Mouse (Mus musculus) thymus, postnatal 10 days (tissue): ENCODE data around the gene Sdad1.

Experiments used
- DNase-seq, 2 experiments: peaks; one replicate each; pipeline ENCODE4 v3.0.0; 2021; ENCODE audit warnings: low spot score in 2 of 2

Gene Sdad1

DNA sequence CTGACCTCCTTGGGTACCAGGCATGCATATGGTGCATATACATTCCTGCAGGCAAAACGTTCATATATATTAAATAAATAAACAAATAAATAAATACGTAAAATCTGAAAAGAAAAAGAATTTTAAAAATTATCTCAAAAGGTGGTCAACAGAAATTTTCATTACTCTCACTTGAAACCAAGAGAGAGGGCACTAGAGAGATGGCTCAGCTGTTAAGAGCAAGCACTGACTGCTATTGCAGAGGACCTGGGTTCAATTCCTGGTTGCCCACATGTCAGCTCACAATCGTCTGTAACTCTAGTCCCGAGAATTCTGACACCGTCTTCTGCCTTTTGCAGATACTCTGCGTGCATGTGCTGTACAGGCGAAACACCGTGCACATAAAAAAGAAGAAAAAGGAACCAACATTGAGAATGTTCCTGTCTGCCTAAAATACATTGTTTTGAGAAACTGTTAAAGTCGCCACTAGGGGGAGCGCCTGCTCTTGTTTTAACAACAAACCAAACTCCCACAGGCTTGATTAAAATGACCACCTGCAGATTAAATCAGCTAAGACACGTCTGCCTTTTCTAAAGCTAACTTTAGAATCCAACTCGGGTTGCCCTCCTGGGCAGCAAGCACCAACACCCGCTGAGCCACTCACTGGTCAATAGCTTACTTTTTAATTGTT lies 1.9 kb upstream of the Sdad1 start:
- peak; percentile 65 to 85 for DNase-seq

DNA sequence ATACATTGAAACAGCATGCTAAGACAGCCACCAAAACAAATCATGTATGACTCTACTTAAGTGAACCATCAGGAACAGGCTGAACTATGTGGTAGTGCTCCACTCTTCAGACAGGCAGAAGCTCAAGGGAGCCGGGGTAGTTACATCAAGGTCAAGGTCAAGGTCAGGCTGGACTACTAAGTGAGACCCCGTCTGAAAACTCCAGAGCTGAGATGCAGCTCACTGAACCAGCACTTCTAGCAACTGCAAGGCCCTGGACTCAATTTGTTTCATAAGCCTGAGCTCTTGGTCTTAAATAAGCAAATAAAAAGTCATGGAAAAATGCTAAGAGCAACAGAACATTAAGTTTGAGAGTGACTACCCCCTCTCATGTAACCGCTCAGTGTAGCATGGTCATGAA lies 6.0 kb downstream of the Sdad1 start:
- no peak for DNase-seq

DNA sequence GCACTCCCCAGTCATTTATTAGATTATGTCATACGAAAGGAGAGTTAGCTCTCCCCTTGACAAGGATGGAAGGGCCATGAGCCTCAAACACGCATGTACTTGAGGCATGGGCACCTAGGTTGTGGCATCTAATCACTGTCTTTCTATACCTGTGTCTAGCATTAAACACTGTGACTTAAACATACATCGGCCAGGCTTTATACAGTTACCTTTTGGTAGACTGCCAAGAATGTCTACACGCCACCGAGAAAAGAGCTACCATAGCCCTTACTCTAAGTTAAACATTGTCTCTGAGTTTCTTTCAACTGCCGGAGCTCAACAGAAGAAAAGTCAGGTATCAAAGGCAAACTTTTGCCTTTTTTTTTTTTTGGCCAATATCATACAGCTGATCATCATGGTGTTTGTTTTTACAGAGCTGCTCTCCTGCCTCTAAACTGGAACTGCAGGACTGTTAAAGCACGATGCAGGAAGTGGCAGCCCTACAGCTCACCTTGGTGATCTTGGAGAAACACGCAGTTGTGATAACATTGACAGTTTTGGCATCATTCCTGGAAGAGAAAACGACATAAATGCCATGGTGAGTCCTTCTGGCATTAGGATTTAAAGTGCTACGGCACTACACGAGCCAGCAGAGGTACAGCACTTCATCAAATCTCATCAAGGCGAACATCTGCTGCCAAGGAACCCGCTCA lies 8.0 kb downstream of the Sdad1 start:
- DNase-seq: no peak

DNA sequence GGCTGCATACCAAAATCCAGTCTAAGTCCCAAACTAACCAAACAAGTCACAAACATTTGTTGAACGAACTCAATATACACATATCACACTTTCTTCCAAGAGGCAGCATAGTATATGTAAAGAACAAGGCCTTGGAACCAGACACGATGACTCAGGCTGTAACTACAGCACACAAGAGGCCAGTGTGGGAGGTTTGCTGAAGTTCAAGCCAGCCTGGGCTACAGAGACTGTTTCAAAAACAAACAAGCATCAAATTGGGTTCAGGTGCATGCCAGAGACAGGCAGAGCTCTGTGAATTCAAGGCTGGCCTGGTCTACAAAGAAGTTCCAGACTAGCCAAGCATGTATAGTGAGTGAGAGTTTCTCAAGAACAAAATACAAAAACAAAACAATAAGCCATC lies 15.8 kb downstream of the Sdad1 start:
- DNase-seq: no peak

DNA sequence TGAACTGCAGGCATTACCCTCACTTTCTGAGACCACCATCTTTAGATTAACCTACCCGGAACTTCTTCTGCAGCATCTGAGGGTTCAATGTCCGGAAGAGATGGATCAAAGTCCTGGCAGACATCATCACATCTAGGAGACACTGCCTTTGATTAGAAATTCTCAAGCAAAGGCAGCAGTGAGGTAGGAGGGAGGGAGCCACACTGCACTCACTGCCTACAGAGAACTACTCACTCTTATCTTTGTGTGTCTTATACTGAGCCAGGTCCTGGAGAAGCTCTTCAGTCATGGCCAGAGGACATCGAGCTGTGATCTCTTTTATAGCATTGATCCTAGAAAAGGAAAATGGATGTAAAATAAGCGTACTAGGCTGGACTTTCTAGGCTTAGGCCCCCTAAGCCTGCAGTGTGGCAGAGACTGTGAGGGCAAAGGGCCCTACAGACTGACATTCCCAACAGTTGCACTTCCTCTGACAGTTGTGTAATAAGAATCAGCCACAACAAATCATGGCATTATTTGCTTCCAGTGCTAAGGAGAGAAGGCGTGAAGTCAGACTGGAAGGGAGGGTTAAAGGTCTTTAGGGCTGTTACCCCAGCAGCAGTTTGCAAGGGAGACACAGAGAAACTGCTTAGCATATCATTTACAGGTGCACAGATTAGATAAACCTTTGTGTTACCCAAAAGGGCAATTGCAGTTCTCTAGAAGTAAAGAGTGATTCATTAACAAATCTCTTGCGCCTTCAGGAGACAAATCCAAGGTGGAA lies 18.4 kb downstream of the Sdad1 start:
- DNase-seq: no peak

DNA sequence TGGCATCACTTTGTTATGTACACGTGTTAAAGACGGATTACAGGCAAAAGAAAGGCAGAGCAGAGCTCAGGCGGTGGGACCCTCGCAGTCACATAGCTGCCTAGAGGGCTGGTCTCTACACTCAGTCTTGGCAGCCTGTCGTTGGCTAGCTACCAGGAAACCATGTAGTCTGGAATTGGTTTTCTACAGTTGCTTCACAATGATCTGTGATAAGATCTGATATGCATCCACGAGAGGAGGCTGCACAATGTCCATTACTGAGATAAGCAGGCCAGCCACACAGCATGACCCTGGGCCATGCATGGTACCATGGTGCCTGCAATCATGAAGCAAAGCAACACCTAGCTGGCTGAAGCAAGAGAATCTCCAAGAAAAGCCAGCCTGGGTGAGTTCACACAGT lies 22.4 kb downstream of the Sdad1 start:
- DNase-seq: no peak

DNA sequence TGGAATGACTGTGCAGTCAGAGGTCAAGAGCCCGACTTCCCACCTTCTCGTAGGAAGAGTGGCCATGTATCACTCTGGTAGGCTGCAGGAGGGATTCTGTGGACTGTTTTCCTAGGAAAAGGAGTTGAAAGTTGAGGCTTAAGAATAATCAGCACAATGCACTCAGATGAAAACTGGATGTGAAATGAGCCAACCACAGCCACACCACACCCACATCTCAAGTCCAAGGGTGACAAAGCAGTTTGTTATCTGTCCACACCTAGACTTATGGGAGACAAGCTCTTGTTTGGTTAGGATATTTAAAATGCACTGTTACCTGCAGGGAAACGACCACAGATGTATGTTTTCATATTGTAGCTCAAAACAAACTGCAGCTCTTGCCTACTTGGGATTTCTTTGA lies 27.2 kb downstream of the Sdad1 start:
- no peak for DNase-seq

DNA sequence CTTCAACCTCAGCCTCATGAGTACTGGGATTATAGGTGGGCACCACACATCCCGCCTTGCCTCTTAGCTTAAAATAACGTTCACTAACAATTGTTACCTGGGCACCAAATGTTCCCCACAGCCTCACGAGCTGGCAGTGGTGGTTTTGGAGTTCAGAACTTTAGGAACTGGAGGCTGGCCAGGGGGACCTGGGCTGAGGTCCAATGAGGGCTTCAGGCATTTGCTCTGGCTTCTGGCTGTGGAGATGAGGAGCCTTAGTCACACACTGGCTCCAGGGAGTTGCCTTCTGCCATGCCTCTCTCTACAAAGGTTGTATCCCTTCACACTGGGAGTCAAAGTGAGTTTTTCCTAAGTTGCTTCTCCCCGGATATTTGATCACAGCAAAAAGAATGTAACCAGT lies 27.7 kb downstream of the Sdad1 start:
- DNase-seq: no peak

DNA sequence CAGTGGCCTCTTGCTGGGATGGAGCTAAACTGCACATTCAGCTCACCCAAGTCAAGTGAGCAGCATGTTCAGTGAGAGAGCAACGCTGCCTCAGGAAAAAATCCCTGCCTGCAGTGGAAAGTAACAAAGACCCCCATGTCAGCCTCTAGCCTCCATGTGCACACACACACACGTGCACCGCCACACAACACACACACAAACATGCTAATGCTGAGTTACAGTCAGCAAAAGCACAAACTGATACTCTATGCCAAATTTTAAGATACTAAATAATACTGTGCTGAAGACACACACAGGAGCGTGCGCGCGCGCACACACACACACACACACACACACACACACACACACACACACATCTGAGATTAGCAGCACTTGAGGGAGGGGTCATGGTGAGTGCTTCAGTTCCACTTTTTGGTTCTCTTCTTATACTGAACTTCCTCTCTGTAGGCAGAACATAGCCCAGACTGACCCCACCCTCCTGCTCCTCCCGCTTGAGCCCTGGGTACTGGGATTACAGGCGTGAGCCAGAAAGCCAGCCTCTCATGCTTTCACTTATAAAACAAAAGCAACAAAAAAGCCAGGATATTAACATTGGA lies 31.2 kb downstream of the Sdad1 start:
- no peak for DNase-seq

DNA sequence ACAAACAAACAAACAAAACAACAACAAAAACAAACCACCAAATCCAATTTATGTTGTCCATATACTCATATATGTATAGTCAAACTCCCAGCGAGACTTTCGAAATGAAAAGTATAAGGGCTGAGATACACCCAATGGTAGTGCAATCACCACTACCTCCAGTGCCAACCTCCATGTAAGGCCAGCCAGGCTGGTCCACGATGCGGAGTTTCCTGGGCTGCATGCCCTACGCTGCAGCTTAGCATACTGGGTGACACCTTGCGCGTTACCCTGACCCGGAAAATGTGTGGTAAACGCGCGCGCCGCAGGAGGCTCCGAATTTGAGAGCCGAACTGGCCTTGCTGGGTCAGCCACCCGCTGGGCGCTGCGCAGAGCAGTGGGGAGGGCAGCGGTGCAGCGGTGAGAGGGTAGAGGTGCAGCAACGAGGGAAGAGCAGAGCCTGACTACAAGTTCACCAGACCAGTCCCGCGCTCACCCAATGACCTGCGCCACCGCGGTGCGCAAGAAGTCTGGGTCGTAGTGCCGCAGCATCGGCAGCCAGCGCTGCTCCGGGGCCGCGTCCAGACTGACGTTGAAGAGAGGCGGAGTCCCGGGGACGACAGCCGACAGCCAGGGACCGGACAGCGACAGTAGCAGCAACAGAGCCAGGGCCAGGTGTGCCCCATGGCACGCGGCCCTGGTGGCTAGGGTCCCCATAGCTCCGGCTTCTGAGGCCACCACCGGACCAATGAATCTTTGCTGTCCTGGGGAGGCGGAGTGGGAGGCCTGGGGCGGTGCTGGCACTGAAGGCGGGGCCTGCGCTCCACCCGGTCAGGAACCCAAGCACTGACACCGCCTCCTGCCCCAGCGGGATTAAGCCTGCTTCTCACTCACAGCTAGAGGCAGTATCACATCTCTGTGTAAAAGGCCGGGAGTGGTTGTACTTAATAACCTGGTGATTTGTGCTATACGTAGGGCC lies 32.6 kb downstream of the Sdad1 start, which contains the start of gene Naaa:
Naaa (minus strand) TSS at position 734 of the 958 bp plus-strand sequence.
- peak; percentile 48 to 63 for DNase-seq

DNA sequence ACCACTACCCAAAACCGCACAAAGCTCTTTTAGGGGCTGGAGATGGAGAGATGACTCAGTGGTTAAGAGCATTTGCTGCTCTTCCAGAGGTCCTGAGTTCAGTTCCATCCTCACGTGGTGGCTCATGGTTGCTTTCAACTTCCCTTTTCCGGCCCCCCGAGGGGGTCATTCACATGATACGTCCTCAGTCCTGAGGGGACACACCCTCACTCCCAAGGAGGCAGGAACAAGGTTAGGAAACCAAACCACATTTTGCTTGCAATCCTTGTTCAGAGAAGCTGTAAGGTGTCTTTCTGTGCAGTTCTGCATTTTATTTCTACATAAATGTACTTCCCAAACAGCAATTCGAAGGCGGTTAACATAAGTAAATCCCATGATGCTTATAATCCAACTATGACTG lies 39.8 kb downstream of the Sdad1 start:
- no peak for DNase-seq

DNA sequence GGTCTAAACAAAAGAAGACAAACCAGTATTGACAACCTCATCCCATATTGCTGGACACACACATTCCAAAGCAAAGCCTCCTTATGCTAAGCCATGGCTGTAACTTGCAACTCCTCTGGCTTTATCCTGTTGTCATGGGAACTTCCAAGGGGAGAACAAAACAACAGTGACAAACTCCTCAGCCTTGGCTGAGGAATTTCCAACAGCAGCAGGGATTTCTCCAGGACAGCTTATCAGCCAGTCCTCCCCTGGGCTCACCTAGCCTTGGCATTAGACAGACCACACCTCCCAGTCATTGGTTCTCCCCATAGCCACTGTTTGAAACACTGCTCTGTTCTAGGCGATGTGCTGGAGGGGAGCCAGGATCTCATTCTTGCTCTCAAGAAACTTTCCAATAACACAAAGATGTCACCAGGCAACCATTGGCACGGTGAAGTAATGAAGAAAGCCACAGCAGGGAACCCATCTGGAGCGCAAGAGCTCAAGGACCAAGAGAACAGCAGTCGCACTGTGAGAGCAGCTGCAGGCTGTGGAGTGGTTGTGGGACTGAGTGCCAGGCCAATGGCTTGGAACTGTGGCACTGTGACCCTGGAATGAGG lies 46.4 kb downstream of the Sdad1 start:
- no peak for DNase-seq

DNA sequence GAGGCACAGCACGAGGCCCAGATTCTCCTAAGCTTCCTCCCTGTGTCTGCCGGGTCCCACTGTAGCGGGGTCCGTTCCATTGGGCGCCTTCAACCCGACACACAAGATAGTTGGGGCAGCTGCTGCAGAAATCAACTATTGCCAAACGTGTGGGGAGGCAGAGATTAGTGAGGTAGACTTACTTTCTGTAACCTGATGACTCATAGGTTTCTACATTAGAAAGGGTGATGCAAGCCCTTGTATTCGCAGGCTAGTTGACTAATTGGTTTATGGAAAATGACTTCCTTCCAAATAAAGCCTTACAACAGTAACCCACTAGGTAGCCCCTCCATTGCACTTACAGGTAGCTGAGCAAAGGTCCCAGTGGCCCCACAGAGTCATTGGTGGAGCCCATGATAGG lies 47.6 kb downstream of the Sdad1 start:
- no peak for DNase-seq

DNA sequence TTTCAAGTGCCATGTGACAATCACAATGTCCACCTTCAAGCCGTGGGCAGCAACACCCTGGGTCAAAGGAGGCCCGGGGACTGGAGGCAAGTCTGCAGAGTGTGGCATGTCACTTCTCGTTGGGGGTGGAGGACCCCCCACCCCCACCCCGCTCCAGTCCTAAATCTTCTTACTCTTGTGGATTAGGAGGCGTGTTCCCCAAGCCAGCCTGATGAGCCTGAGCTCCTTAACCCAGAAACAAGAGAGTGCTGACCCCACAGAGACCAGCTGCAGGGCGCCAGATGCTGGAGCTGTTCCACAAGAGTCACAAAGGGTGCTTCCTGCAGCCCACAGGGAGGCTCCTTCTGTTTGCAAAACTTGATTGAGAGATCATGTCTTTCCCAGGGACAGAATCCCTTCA lies 54.1 kb downstream of the Sdad1 start, which contains the start of gene Ppef2:
Ppef2 (minus strand) TSS at position 61 of the 400 bp plus-strand sequence.
- no peak for DNase-seq

DNA sequence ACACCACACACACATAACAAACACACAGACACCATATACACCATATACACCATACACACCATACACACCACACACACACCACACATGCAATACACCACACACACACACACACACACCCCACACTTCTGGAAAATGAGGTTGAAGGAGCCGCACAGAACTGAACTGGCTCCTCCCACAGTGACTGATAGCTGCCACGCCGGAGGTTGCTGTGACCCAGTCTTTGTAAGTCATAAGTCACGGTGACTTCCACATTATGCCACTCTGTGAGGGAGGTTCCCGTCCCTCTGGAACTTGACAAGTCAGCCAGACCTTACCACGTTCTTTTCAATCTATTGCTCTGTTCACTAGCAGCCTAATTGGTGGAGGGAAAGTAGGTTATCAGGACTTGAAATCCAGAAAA lies 55.8 kb downstream of the Sdad1 start:
- no peak for DNase-seq

DNA sequence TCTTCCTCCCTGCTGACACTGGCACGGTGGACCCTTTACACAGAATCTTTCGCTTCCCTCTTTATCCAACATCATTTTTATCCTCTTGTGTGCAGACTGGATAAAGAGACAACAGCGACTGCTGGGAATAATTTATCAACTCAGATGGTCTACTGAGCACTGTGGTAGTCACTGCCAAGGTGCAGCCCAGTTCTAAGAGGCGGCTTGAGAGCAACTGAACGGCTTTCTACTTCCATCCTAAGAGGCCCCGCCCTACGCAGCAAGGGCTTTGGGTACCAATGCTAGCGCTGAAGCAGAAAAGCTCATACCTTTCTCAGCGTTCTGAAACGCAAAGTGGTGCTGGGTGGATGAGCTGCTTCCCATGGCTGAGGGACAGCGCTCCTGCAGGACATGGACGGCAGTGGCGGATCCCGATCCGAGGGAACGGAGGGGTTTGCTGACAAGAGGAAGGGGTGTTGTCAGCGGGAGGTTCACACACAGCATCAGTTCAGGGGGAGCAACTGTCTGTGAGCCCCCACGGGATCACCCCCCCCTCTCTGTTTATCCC lies 57.4 kb downstream of the Sdad1 start:
- DNase-seq: no peak

DNA sequence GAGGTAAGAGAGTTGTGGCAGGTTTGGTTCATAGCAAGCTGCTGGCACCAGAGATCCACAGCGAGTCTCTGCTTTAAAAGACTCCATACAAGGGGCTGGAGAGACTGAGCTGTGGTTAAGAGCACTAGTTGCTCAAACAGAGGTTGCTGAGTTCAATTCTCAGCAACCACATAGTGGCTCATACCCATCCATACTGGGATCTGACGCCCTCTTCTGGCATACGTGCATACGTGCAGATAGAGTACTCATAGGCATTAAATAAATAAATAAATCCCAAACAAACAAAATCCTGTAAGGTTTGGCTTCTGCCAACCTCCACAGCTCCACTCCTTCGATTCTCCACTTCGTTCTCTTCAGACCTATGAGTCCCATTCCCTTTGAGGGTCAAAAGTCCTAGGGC lies 58.2 kb downstream of the Sdad1 start:
- no peak for DNase-seq

DNA sequence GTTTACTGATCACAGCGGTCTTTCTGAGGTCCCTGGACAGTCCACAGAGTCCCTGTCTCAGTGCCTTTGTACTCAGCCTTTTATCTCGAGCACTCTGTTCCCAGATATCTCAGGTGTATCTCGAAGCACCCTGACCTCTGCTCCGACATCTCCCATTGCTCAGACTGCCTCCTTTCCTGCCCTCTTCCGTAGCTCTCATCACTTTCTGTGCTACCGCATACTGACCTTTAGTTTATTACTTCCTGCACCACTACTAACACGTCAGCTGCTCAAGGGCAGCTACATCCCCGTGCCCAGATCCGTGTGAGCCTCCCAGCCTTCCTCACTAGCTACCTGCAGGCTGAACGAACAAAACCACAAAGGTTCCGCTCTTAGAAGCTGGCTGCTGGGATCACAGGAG lies 61.7 kb downstream of the Sdad1 start:
- no peak for DNase-seq

DNA sequence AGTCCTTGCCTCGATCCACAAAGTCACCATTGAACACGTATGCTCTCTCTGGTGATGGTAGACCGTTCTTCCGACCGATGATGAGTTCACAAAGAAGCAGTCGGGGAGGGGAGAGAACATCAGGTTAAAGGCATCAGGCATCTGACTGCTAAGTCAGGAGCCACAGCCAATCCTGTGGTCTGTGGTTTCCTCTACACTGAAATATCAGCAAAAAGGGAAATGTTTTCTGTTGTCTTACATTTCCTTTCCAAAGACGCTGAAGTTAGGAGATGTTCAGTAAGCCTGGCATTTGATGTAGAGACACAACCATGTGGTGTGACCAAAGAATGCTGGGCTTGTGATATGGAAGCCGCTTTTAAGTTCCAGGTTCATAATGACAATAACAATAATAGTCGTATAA lies 64.8 kb downstream of the Sdad1 start:
- DNase-seq: peak; percentile 29 to 57

DNA sequence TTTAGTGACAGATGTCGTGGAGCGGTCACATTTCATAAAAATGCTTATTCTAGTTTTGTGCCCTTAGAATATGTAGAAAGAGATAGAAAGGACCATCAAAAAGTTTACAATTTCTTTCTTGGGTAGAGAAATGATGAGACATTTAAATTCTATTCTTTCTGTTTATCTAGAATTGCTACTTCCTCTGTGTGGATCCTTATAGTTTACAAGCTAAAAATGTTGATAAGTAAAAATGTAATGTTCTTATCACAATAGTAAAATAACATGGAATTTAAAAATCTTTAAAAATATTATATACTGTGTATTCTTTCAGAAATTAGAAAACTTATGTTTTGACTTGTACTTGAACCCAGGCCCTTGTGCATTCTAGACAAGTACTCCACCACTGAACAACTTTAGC lies 65.4 kb downstream of the Sdad1 start:
- no peak for DNase-seq

DNA sequence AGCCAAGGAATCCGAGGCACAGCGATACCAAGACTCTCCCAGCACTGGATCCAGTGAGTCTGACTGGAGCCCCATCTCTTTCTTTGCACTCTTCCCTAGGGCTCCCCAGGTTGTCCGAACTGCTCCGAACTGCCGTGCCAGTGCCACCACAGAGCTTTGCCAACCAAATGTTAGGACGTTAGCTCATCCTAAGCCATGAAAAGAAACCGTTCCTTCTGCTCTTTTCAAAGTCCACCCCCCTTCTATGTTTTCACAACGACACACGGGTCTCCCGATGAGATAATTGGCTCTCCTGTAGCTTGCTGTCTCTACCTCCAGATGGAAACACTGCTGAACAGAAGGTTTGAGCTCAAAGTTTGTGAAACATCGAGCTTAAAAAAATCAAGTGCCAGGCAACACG lies 69.5 kb downstream of the Sdad1 start:
- DNase-seq: no peak
